Mouse (Mus musculus) ES-E14 (cell line): ENCODE measurements around the gene Cracr2b.

Experiments used
- CHD2 ChIP-seq: IDR thresholded peaks from 2 replicates; pipeline ENCODE4 v1.6.1; 2014; ENCODE audit warnings: mild to moderate bottlenecking, low read depth, low read length, inconsistent platforms
- HCFC1 ChIP-seq: IDR thresholded peaks from 2 replicates; pipeline ENCODE4 v1.6.1; 2012; ENCODE audit warnings: low read length, inconsistent platforms, borderline replicate concordance; ENCODE audit not compliant: insufficient read depth
- MAFK ChIP-seq: IDR thresholded peaks from 2 replicates; pipeline ENCODE4 v1.6.1; 2014; ENCODE audit warnings: mild to moderate bottlenecking, low read depth, low read length, inconsistent platforms; ENCODE audit not compliant: insufficient read depth
- ZC3H11A ChIP-seq: IDR thresholded peaks from 2 replicates; pipeline ENCODE4 v1.6.1; 2012; ENCODE audit warnings: low read depth, mild to moderate bottlenecking, inconsistent platforms, low read length, borderline replicate concordance
- ZNF384 ChIP-seq: IDR thresholded peaks from 2 replicates; pipeline ENCODE4 v1.6.1; 2012; ENCODE audit warnings: low read depth, low read length, inconsistent platforms

GRCm38 (mm10) chr7:141497600-141497999 lies 36.7 kb downstream of the Cracr2b start:
- no peak for TF ChIP-seq MAFK
- no peak for TF ChIP-seq ZC3H11A
- no peak for TF ChIP-seq HCFC1
- no peak for TF ChIP-seq ZNF384
- TF ChIP-seq CHD2 = no peak
